Comparison of ENCODE assay signal across 8 mouse cellular contexts in the genomic region with DNA sequence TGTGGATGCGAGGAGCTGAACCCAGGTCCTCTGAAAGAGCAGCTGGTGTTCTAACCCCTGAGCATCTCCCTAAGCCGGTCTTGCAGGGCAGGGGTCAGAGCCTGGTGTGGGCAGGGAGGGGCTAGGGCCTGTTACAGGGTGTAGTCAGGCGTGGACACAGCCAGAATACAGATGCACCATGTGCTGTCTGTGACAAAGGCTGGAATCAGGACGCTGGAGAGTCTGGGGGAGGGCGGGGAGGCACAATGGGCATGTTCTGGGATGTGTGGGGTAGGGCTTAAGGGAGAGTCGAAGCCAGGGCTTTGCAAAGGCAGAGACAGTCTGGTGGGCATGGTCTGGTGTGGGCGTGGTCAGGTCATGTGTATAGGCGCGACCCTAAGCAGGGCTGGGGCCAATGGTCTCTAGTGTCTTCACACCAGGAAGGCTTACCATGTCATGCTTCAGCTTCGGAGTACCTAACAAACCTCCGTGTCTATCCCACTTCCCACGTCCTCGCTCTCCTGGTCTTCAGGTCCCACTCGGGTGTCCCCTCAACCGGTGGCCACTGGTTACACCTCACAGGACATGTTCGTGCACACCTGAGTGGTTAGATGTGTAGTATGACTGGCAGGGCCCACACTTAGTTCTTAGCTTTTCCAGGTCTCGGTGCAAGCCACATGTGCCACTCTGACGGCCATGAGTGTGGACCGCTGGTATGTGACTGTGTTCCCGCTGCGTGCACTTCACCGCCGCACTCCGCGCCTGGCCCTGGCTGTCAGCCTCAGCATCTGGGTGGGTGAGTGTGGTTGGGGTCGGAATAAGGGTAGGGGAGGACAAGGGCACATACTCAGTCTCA. TPM values are rescaled to one million over a fixed set of nuclear protein-coding genes. Genes with fewer than 3 reads are reported as not detected.
DNase-seq lines count a peak whose midpoint lies in the region; ATAC-seq lines count a peak whose summit lies in the region.
"Had no signal": no experiment of that assay in that cellular context is flagged by ENCODE, and none has a peak within 500 bp of the region (broad histone marks: within the 10 kb centered on the region; RNA-seq: fewer than 3 reads in every experiment).

No protein-coding gene starts in this region.

- intact Hi-C loops in gastrocnemius, postnatal 14 days (cut with DNase I; ENCODE audit: low total_unique reads): loop anchor here (5.0 kb wide), 1 partner anchor 88 kb away; no protein-coding TSS in a partner anchor

- DNase-seq in liver, embryonic 11.5 days (ENCODE audit: low spot score): no peak
- DNase-seq in liver: no peak
- DNase-seq in frontal cortex, postnatal 25 days (ENCODE audit: low spot score in 2 of 2): no peak
- no peak for DNase-seq in gastrocnemius, postnatal 14 days
- DNase-seq: thymus, adult 18-20 months had no signal

- peak overlapping the region; percentile 31; the same call in 1 of the 2 replicates for H3K4me3 ChIP-seq in liver, embryonic 11.5 days (ENCODE audit: low read depth, low read length)
- peak overlapping the region; percentile 25; the same call in 1 of the 2 replicates for H3K4me3 ChIP-seq in embryonic facial prominence, embryonic 15.5 days (replicated peaks)
- peak overlapping the region; percentile 31; the same call in 1 of the 2 replicates for H3K4me3 ChIP-seq in intestine, embryonic 15.5 days (replicated peaks)
- H3K4me3 ChIP-seq in neural tube, embryonic 13.5 days: peak overlapping the region; percentile 27

- no peaks in the 10 kb centered on the region for H3K36me3 ChIP-seq in liver, embryonic 11.5 days (ENCODE audit: control insufficient read depth, insufficient read depth, low read length)
- H3K36me3 ChIP-seq in embryonic facial prominence, embryonic 15.5 days: no peaks in the 10 kb centered on the region
- H3K36me3 ChIP-seq in intestine, embryonic 15.5 days: no peaks in the 10 kb centered on the region
- no peaks in the 10 kb centered on the region for H3K36me3 ChIP-seq in neural tube, embryonic 13.5 days

- H3K27ac ChIP-seq in liver, embryonic 11.5 days (ENCODE audit: low read depth, low read length): no peak overlapping the region
- no peak overlapping the region for H3K27ac ChIP-seq in embryonic facial prominence, embryonic 15.5 days (replicated peaks)
- no peak overlapping the region for H3K27ac ChIP-seq in intestine, embryonic 15.5 days
- H3K27ac ChIP-seq in neural tube, embryonic 13.5 days (replicated peaks): no peak overlapping the region

- H3K9ac ChIP-seq in liver, embryonic 11.5 days (ENCODE audit: low read depth, low read length): no peak overlapping the region
- no peak overlapping the region for H3K9ac ChIP-seq in embryonic facial prominence, embryonic 15.5 days
- H3K9ac ChIP-seq in intestine, embryonic 15.5 days: no peak overlapping the region
- H3K9ac ChIP-seq in neural tube, embryonic 13.5 days: no peak overlapping the region

- WGBS in liver, embryonic 11.5 days: 34% methylated on average over 26 of the region's 26 CpGs
- WGBS in embryonic facial prominence, embryonic 15.5 days: 17% methylated on average over 26 of the region's 26 CpGs
- WGBS in intestine, embryonic 15.5 days: 27% methylated on average over 26 of the region's 26 CpGs
- WGBS in neural tube, embryonic 13.5 days: 15% methylated on average over 26 of the region's 26 CpGs

- peaks cover 56% of the 10 kb centered on the region for H3K27me3 ChIP-seq in liver, embryonic 11.5 days (replicated peaks; ENCODE audit: control insufficient read depth, insufficient read depth, low read length)
- peaks cover 63% of the 10 kb centered on the region for H3K27me3 ChIP-seq in embryonic facial prominence, embryonic 15.5 days
- peaks cover 60% of the 10 kb centered on the region for H3K27me3 ChIP-seq in intestine, embryonic 15.5 days (replicated peaks)
- H3K27me3 ChIP-seq in neural tube, embryonic 13.5 days: peaks cover 72% of the 10 kb centered on the region

- H3K4me2 ChIP-seq in liver, embryonic 11.5 days: peak overlapping the region; percentile 58
- H3K4me2 ChIP-seq in embryonic facial prominence, embryonic 15.5 days (replicated peaks): peak overlapping the region; percentile 46; the same call in 1 of the 2 replicates
- peak overlapping the region; percentile 72 for H3K4me2 ChIP-seq in intestine, embryonic 15.5 days (replicated peaks)
- H3K4me2 ChIP-seq in neural tube, embryonic 13.5 days: peak overlapping the region; percentile 51

- H3K9me3 ChIP-seq in liver, embryonic 11.5 days (ENCODE audit: control insufficient read depth, low read length): no peaks in the 10 kb centered on the region
- H3K9me3 ChIP-seq in embryonic facial prominence, embryonic 15.5 days (replicated peaks): no peaks in the 10 kb centered on the region
- no peaks in the 10 kb centered on the region for H3K9me3 ChIP-seq in intestine, embryonic 15.5 days
- H3K9me3 ChIP-seq in neural tube, embryonic 13.5 days: no peaks in the 10 kb centered on the region

- ATAC-seq in liver, embryonic 11.5 days (replicated peaks; ENCODE audit: low FRiP score): no peak
- no peak for ATAC-seq in embryonic facial prominence, embryonic 15.5 days (ENCODE audit: insufficient number of reproducible peaks, low FRiP score, low TSS enrichment, low read depth)
- no peak for ATAC-seq in intestine, embryonic 15.5 days
- no peak for ATAC-seq in neural tube, embryonic 13.5 days (ENCODE audit: low read depth)

- H3K4me1 ChIP-seq in liver, embryonic 11.5 days (replicated peaks; ENCODE audit: control insufficient read depth, insufficient read depth, low read length): peaks cover 55% of the 10 kb centered on the region
- H3K4me1 ChIP-seq in embryonic facial prominence, embryonic 15.5 days: peaks cover 55% of the 10 kb centered on the region
- peaks cover 46% of the 10 kb centered on the region for H3K4me1 ChIP-seq in intestine, embryonic 15.5 days (replicated peaks)
- peaks cover 38% of the 10 kb centered on the region for H3K4me1 ChIP-seq in neural tube, embryonic 13.5 days (replicated peaks)

RNA-seq across cellular contexts. Expression of gene R3hdm4, which starts 0.7 kb away (rescaled TPM):
- 99.4 and 104 TPM in 2 replicates for polyA plus RNA-seq in liver, embryonic 11.5 days (2014; fragmentation: Nextera tagmentation; extraction: Ambion mirVana)
- polyA plus RNA-seq in embryonic facial prominence, embryonic 15.5 days (2015; fragmentation: Nextera tagmentation; extraction: Ambion mirVana): 179 and 181 TPM in 2 replicates
- 108 and 116 TPM in 2 replicates for polyA plus RNA-seq in intestine, embryonic 15.5 days (2015; fragmentation: Nextera tagmentation; extraction: Ambion mirVana)
- polyA plus RNA-seq in neural tube, embryonic 13.5 days (2015; fragmentation: Nextera tagmentation; extraction: Ambion mirVana): 237 and 249 TPM in 2 replicates
- total RNA-seq in gastrocnemius, postnatal 14 days (2021): 100 to 1,000 TPM in 1 of 2 experiments, 10 to 100 TPM in 1; 98.8 to 106 TPM

RNA-seq across cellular contexts. Expression of gene Kiss1r, which starts 3.5 kb away (rescaled TPM):
- 0.66 and 0.75 TPM in 2 replicates for polyA plus RNA-seq in liver, embryonic 11.5 days (2014; fragmentation: Nextera tagmentation; extraction: Ambion mirVana)
- polyA plus RNA-seq in embryonic facial prominence, embryonic 15.5 days (2015; fragmentation: Nextera tagmentation; extraction: Ambion mirVana): 1.1 and 1.4 TPM in 2 replicates
- polyA plus RNA-seq in intestine, embryonic 15.5 days (2015; fragmentation: Nextera tagmentation; extraction: Ambion mirVana): 0.52 and 1.1 TPM in 2 replicates
- polyA plus RNA-seq in neural tube, embryonic 13.5 days (2015; fragmentation: Nextera tagmentation; extraction: Ambion mirVana): 2.1 and 2.4 TPM in 2 replicates
- total RNA-seq in gastrocnemius, postnatal 14 days (2021): under 1 TPM; 0.27 to 0.44 TPM

RNA-seq across cellular contexts. Expression of gene Arid3a, which starts 6.6 kb away (rescaled TPM):
- polyA plus RNA-seq in liver, embryonic 11.5 days (2014; fragmentation: Nextera tagmentation; extraction: Ambion mirVana): 10.8 and 12.4 TPM in 2 replicates
- polyA plus RNA-seq in embryonic facial prominence, embryonic 15.5 days (2015; fragmentation: Nextera tagmentation; extraction: Ambion mirVana): 6.6 and 7.0 TPM in 2 replicates
- 18.7 and 19.0 TPM in 2 replicates for polyA plus RNA-seq in intestine, embryonic 15.5 days (2015; fragmentation: Nextera tagmentation; extraction: Ambion mirVana)
- 3.4 and 5.4 TPM in 2 replicates for polyA plus RNA-seq in neural tube, embryonic 13.5 days (2015; fragmentation: Nextera tagmentation; extraction: Ambion mirVana)
- total RNA-seq in gastrocnemius, postnatal 14 days (2021): 1 to 10 TPM; 2.4 to 2.7 TPM

RNA-seq across cellular contexts. Expression of gene Gm26602, which starts 9.6 kb away (rescaled TPM):
- polyA plus RNA-seq in liver, embryonic 11.5 days (2014; fragmentation: Nextera tagmentation; extraction: Ambion mirVana): 7.4 TPM in 1 of 2 replicates, not detected in the other
- polyA plus RNA-seq in embryonic facial prominence, embryonic 15.5 days (2015; fragmentation: Nextera tagmentation; extraction: Ambion mirVana): 5.2 TPM in 1 of 2 replicates, not detected in the other
- 17.7 TPM in 1 of 2 replicates, not detected in the other for polyA plus RNA-seq in intestine, embryonic 15.5 days (2015; fragmentation: Nextera tagmentation; extraction: Ambion mirVana)
- 40.5 and 48.8 TPM in 2 replicates for polyA plus RNA-seq in neural tube, embryonic 13.5 days (2015; fragmentation: Nextera tagmentation; extraction: Ambion mirVana)
- not detected for total RNA-seq in gastrocnemius, postnatal 14 days (2021)

RNA-seq across cellular contexts. Expression of gene Med16, which starts 11.6 kb away (rescaled TPM):
- 32.6 and 37.4 TPM in 2 replicates for polyA plus RNA-seq in liver, embryonic 11.5 days (2014; fragmentation: Nextera tagmentation; extraction: Ambion mirVana)
- 44.0 and 48.4 TPM in 2 replicates for polyA plus RNA-seq in embryonic facial prominence, embryonic 15.5 days (2015; fragmentation: Nextera tagmentation; extraction: Ambion mirVana)
- 37.3 and 39.8 TPM in 2 replicates for polyA plus RNA-seq in intestine, embryonic 15.5 days (2015; fragmentation: Nextera tagmentation; extraction: Ambion mirVana)
- polyA plus RNA-seq in neural tube, embryonic 13.5 days (2015; fragmentation: Nextera tagmentation; extraction: Ambion mirVana): 47.4 and 49.0 TPM in 2 replicates
- total RNA-seq in gastrocnemius, postnatal 14 days (2021): 10 to 100 TPM; 37.7 to 38.1 TPM
